Mouse (Mus musculus): ENCODE results near the gene Map3k13. TPM values are rescaled to one million over a fixed set of nuclear protein-coding genes. Genes with fewer than 3 reads are reported as not detected.

Map3k13 gene
- polyA plus RNA-seq, 2 experiments = 0.38 to 0.50 TPM

DNA sequence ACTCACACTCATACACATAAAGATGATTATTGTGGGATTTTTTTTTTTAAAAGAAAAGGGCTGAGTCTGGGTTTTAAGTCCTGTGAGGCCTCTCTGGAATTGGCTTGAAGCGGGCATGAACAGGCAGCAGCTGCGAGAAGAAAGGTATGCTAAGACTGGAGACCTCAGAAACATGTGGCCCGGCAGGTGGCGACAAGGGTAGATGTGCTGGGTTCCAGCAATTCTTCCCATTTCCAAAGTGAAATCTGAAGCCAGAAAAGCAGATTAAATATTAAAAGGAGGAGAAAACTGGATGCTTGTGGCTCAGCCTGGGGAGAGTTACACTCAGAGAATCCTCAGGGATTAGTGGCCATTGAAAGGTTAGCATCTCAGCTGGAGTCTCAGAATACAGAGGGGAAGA is 177.3 kb downstream of the Map3k13 start:
- no peak overlapping the region for H3K4me3 ChIP-seq (ENCODE audit: insufficient read depth in 1 of 2, low read depth in 2 of 2, low read length in 2 of 2)
- DNase-seq (ENCODE audit: low read depth in 3 of 3, low spot score in 3 of 3) (no peak), ATAC-seq (ENCODE audit: insufficient read depth) (no peak)
- peaks cover 5% of the 10 kb centered on the region for H3K27me3 ChIP-seq (ENCODE audit: control insufficient read depth, insufficient read depth, low read length)
- no peak overlapping the region for H3K4me2 ChIP-seq (ENCODE audit: low read depth)
- H3K4me1 ChIP-seq (replicated peaks; ENCODE audit: control insufficient read depth in 2 of 2, insufficient read depth in 2 of 2, low read length in 1 of 2) = no peaks in the 10 kb centered on the region
- H3K36me3 ChIP-seq (replicated peaks; ENCODE audit: control insufficient read depth, insufficient read depth, low read depth) = no peaks in the 10 kb centered on the region
- TF ChIP-seq EP300 (IDR thresholded peaks at IDR 0.05; ENCODE audit: low read depth) (no peak), CTCF (IDR thresholded peaks at IDR 0.05; ENCODE audit: low read depth) (no peak)
- H3K27ac ChIP-seq = no peak overlapping the region
- WGBS (ENCODE audit: insufficient replicate concordance) = 66% methylated on average over 4 of the region's 4 CpGs
- no peaks in the 10 kb centered on the region for H3K9me3 ChIP-seq (ENCODE audit: control insufficient read depth, low read length)
- H3K9ac ChIP-seq (replicated peaks) = no peak overlapping the region

DNA sequence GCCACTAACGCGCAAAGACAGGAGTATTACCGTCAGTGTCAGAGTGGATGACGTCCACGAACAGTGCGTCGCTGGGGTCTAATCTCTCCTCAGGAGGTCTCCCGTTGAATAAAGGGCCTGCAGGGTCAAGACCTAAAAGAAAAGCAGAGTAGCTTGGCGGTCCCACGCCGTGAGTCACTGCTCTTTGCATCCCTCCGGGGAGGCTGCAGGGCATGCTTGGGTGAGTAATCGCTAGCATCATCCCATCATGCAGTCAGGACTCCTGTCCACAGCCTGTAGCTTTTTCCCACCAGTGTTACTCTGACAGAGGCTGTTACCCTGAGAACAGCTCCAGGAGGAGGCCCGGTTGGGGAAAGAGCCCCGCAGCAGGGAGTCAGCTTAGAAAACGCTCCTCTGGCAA is 182.1 kb downstream of the Map3k13 start:
- H3K4me2 ChIP-seq (ENCODE audit: low read depth) = no peak overlapping the region
- no peak overlapping the region for H3K4me3 ChIP-seq (ENCODE audit: insufficient read depth in 1 of 2, low read depth in 2 of 2, low read length in 2 of 2)

GRCm38 (mm10) chr16:21977347-21977746 is 183.2 kb downstream of the Map3k13 start:
- 56% methylated on average over 5 of the region's 5 CpGs for WGBS (ENCODE audit: insufficient replicate concordance)
- Histone ChIP-seq H3K27me3 (ENCODE audit: control insufficient read depth, insufficient read depth, low read length) (peaks cover 11% of the 10 kb centered on the region), H3K9me3 (ENCODE audit: control insufficient read depth, low read length) (no peaks in the 10 kb centered on the region), H3K9ac (replicated peaks) (no peak overlapping the region), H3K4me1 (replicated peaks; ENCODE audit: control insufficient read depth in 2 of 2, insufficient read depth in 2 of 2, low read length in 1 of 2) (no peaks in the 10 kb centered on the region), H3K4me2 (ENCODE audit: low read depth) (no peak overlapping the region), H3K4me3 (ENCODE audit: insufficient read depth in 1 of 2, low read depth in 2 of 2, low read length in 2 of 2) (no peak overlapping the region), H3K27ac (no peak overlapping the region), H3K36me3 (replicated peaks; ENCODE audit: control insufficient read depth, insufficient read depth, low read depth) (no peaks in the 10 kb centered on the region)
- DNase-seq (ENCODE audit: low read depth in 3 of 3, low spot score in 3 of 3) (no peak), ATAC-seq (ENCODE audit: insufficient read depth) (no peak)
- TF ChIP-seq EP300 (IDR thresholded peaks at IDR 0.05; ENCODE audit: low read depth) (no peak), CTCF (IDR thresholded peaks at IDR 0.05; ENCODE audit: low read depth) (no peak)

More for the DNA sequence above, 182.1 kb downstream of the Map3k13 start:
- H3K4me1 ChIP-seq (replicated peaks; ENCODE audit: control insufficient read depth in 2 of 2, insufficient read depth in 2 of 2, low read length in 1 of 2) = no peaks in the 10 kb centered on the region
- no peak overlapping the region for H3K27ac ChIP-seq
- peaks cover 11% of the 10 kb centered on the region for H3K27me3 ChIP-seq (ENCODE audit: control insufficient read depth, insufficient read depth, low read length)
- 11% methylated on average over 16 of the region's 16 CpGs for WGBS (ENCODE audit: insufficient replicate concordance)
- TF ChIP-seq EP300 (IDR thresholded peaks at IDR 0.05; ENCODE audit: low read depth) = no peak
- no peak overlapping the region for H3K9ac ChIP-seq (replicated peaks)
- no peaks in the 10 kb centered on the region for H3K36me3 ChIP-seq (replicated peaks; ENCODE audit: control insufficient read depth, insufficient read depth, low read depth)
- H3K9me3 ChIP-seq (ENCODE audit: control insufficient read depth, low read length) = no peaks in the 10 kb centered on the region
- DNase-seq (ENCODE audit: low read depth in 3 of 3, low spot score in 3 of 3) (no peak), ATAC-seq (ENCODE audit: insufficient read depth) (no peak)

Other genes with a start within 250 kb of the Map3k13 start
- 1.5 and 1.6 TPM in 2 replicates for gene 2510009E07Rik, start 99.7 kb upstream of the Map3k13 start, polyA plus RNA-seq (2012; rRNA removed)
- 1.9 and 2.1 TPM in 2 replicates for gene 2510009E07Rik, start 99.7 kb upstream of the Map3k13 start, polyA plus RNA-seq (2014; fragmentation: Nextera tagmentation; extraction: Ambion mirVana)
- gene Ehhadh, start 6.5 kb upstream of the Map3k13 start, polyA plus RNA-seq (2012; rRNA removed) = 6.1 and 7.7 TPM in 2 replicates
- gene Ehhadh, start 6.5 kb upstream of the Map3k13 start, polyA plus RNA-seq (2014; fragmentation: Nextera tagmentation; extraction: Ambion mirVana) = 8.1 and 8.2 TPM in 2 replicates
- gene Tmem41a, start 153.2 kb downstream of the Map3k13 start, polyA plus RNA-seq (2012; rRNA removed) = 11.7 and 13.0 TPM in 2 replicates
- gene Tmem41a, start 153.2 kb downstream of the Map3k13 start, polyA plus RNA-seq (2014; fragmentation: Nextera tagmentation; extraction: Ambion mirVana) = 22.0 and 24.5 TPM in 2 replicates
- gene Liph, start 201.3 kb downstream of the Map3k13 start, polyA plus RNA-seq (2012; rRNA removed) = 0.36 and 0.56 TPM in 2 replicates
- 0.80 and 0.88 TPM in 2 replicates for gene Liph, start 201.3 kb downstream of the Map3k13 start, polyA plus RNA-seq (2014; fragmentation: Nextera tagmentation; extraction: Ambion mirVana)
- 11.0 and 20.0 TPM in 2 replicates for gene Senp2, start 215.1 kb downstream of the Map3k13 start, polyA plus RNA-seq (2012; rRNA removed)
- gene Senp2, start 215.1 kb downstream of the Map3k13 start, polyA plus RNA-seq (2014; fragmentation: Nextera tagmentation; extraction: Ambion mirVana) = 37.2 and 40.4 TPM in 2 replicates

All from liver, embryonic 14.5 days (tissue).